Mouse (Mus musculus) forebrain, embryonic 11.5 days (tissue): ENCODE data around the gene D630003M21Rik. TPM values are rescaled to one million over a fixed set of nuclear protein-coding genes. Genes with fewer than 3 reads are reported as not detected.
A peak's percentile ranks its signal among the peaks of the same experiment; 100 is the strongest.

Experiments
- ATAC-seq: fragments of 200-750 bp; cut with Nextera tagmentation; replicated peaks from 2 replicates; pipeline ENCODE4 v1.8.0; 2017; ENCODE audit warnings: moderate TSS enrichment; ENCODE audit not compliant: low FRiP score
- DNase-seq: peaks from one replicate; pipeline ENCODE4 v3.0.0-alpha.2; 2017; ENCODE audit warnings: low spot score
- H3K27ac ChIP-seq: fragments of 300-500 bp; sonication (generic); 2 replicates; pipeline ENCODE4 v1.5.1; 2014; ENCODE audit warnings: low read depth, low read length
- H3K27me3 ChIP-seq: fragments of 300-500 bp; sonication (generic); 2 replicates; pipeline ENCODE4 v1.6.1; 2014; ENCODE audit warnings: mild to moderate bottlenecking, low read length, mixed read lengths; ENCODE audit not compliant: control insufficient read depth, insufficient read depth
- H3K36me3 ChIP-seq: fragments of 300-500 bp; sonication (generic); 2 replicates; pipeline ENCODE4 v1.6.1; 2014; ENCODE audit warnings: mild to moderate bottlenecking, low read length, moderate library complexity, mixed read lengths; ENCODE audit not compliant: control insufficient read depth, insufficient read depth
- H3K4me1 ChIP-seq: fragments of 300-500 bp; sonication (generic); replicated peaks from 2 replicates; pipeline ENCODE4 v1.6.1; 2014; ENCODE audit warnings: low read length, mixed read lengths; ENCODE audit not compliant: control insufficient read depth, insufficient read depth
- H3K4me2 ChIP-seq: fragments of 300-500 bp; sonication (generic); 2 replicates; pipeline ENCODE4 v1.6.1; 2014; ENCODE audit warnings: low read depth, mild to moderate bottlenecking, low read length, moderate library complexity, mixed read lengths; ENCODE audit not compliant: severe bottlenecking
- H3K4me3 ChIP-seq: fragments of 300-500 bp; sonication (generic); 2 replicates; pipeline ENCODE4 v1.5.1; 2014; ENCODE audit warnings: low read depth, low read length
- H3K9ac ChIP-seq: fragments of 300-500 bp; sonication (generic); 2 replicates; pipeline ENCODE4 v1.6.1; 2014; ENCODE audit warnings: low read length
- H3K9me3 ChIP-seq: fragments of 300-500 bp; sonication (generic); 2 replicates; pipeline ENCODE4 v1.6.1; 2016; ENCODE audit warnings: low read length, mixed read lengths; ENCODE audit not compliant: control insufficient read depth
- WGBS: fragments of 180-500 bp; shearing (Covaris S2); extraction: QIAGEN DNeasy Blood & Tissue Kit; methylation state at CpG from one replicate; pipeline ENCODE4 v1.1.7; 2014; 5-methylcytosine and 5-hydroxymethylcytosine counted together
- polyA plus RNA-seq: library from polyadenylated mRNA; unstranded; fragments of >200 nt; fragmentation: Nextera tagmentation; extraction: Ambion mirVana; gene quantifications from 2 replicates; pipeline ENCODE4 v1.2.1, GENCODE M21; 2014

Gene D630003M21Rik
- polyA plus RNA-seq, 1 experiment from 2014 or later, result 2.7 TPM

- ATAC-seq, result no peak
Observed at GRCm38 (mm10) chr2:158215283-158216117, 13.5 kb downstream of the D630003M21Rik start.

GRCm38 (mm10) chr2:158211764-158212471, 17.1 kb downstream of the D630003M21Rik start:
- 63% methylated on average over 4 of the region's 4 CpGs for WGBS
- Histone ChIP-seq H3K4me2 (no peak overlapping the region), H3K36me3 (no peaks in the 10 kb centered on the region), H3K4me3 (no peak overlapping the region), H3K9me3 (no peaks in the 10 kb centered on the region; the same call in 1 of the 2 replicates), H3K4me1 (no peaks in the 10 kb centered on the region; the same call in 1 of the 2 replicates), H3K27me3 (no peaks in the 10 kb centered on the region), H3K27ac (no peak overlapping the region), H3K9ac (no peak overlapping the region)
- ATAC-seq, result peak; percentile 43; the same call in 1 of the 2 replicates
- no peak for DNase-seq

More at GRCm38 (mm10) chr2:158215283-158216117, 13.5 kb downstream of the D630003M21Rik start:
- H3K27me3 ChIP-seq, result no peaks in the 10 kb centered on the region
- no peak overlapping the region for H3K9ac ChIP-seq
- H3K9me3 ChIP-seq, result no peaks in the 10 kb centered on the region
- H3K4me3 ChIP-seq, result no peak overlapping the region
- DNase-seq, result no peak
- 71% methylated on average over 9 of the region's 9 CpGs for WGBS
- H3K4me2 ChIP-seq, result no peak overlapping the region
- no peaks in the 10 kb centered on the region for H3K4me1 ChIP-seq
- no peaks in the 10 kb centered on the region for H3K36me3 ChIP-seq
- H3K27ac ChIP-seq, result no peak overlapping the region

- Histone ChIP-seq H3K27ac (no peak overlapping the region), H3K9me3 (no peaks in the 10 kb centered on the region; the same call in 1 of the 2 replicates), H3K9ac (0 out of 2 replicates have a peak overlapping the region, but pooled peaks have one; percentile 3), H3K4me3 (no peak overlapping the region), H3K27me3 (no peaks in the 10 kb centered on the region), H3K4me1 (no peaks in the 10 kb centered on the region; the same call in 1 of the 2 replicates), H3K4me2 (no peak overlapping the region; the same call in 1 of the 2 replicates), H3K36me3 (no peaks in the 10 kb centered on the region)
- 27% methylated on average over 10 of the region's 10 CpGs for WGBS
- ATAC-seq (no peak), DNase-seq (no peak)
Observed at GRCm38 (mm10) chr2:158210958-158211357, 18.1 kb downstream of the D630003M21Rik start.

DNA sequence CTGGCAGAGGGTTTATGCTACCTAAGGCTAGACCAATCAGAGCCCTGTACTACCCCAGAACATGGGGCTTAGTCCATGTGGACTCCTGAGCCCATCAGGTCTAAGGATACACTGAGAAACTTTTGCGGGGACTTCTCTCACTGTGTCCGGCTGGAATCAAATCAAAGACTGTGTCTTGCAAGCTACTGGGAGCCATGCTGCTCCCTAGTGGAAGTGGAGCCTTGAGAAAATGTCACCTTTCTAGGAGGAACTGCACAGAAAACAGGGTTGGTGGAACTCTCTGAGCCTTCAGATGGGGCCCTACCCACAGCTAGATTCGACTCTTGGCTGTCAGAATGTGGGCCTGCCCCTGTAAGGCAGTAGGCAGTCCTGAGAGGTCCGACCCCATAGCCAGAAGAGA, 18.5 kb downstream of the D630003M21Rik start:
- 46% methylated on average over 4 of the region's 4 CpGs for WGBS
- DNase-seq, result no peak
- H3K36me3 ChIP-seq, result no peaks in the 10 kb centered on the region
- H3K27ac ChIP-seq, result no peak overlapping the region
- no peaks in the 10 kb centered on the region; the same call in 1 of the 2 replicates for H3K9me3 ChIP-seq
- H3K4me1 ChIP-seq, result no peaks in the 10 kb centered on the region; the same call in 1 of the 2 replicates
- H3K27me3 ChIP-seq, result no peaks in the 10 kb centered on the region
- no peak overlapping the region for H3K4me2 ChIP-seq
- 0 out of 2 replicates have a peak overlapping the region, but pooled peaks have one; percentile 3 for H3K9ac ChIP-seq
- ATAC-seq, result no peak
- no peak overlapping the region for H3K4me3 ChIP-seq

GRCm38 (mm10) chr2:158209776-158210175, 19.2 kb downstream of the D630003M21Rik start:
- Histone ChIP-seq H3K4me3 (no peak overlapping the region), H3K9ac (no peak overlapping the region), H3K4me2 (no peak overlapping the region), H3K9me3 (no peaks in the 10 kb centered on the region; the same call in 1 of the 2 replicates), H3K36me3 (no peaks in the 10 kb centered on the region), H3K27ac (no peak overlapping the region), H3K4me1 (no peaks in the 10 kb centered on the region; the same call in 1 of the 2 replicates), H3K27me3 (no peaks in the 10 kb centered on the region)
- DNase-seq, result no peak
- no peak for ATAC-seq
- 63% methylated on average over 9 of the region's 9 CpGs for WGBS

DNA sequence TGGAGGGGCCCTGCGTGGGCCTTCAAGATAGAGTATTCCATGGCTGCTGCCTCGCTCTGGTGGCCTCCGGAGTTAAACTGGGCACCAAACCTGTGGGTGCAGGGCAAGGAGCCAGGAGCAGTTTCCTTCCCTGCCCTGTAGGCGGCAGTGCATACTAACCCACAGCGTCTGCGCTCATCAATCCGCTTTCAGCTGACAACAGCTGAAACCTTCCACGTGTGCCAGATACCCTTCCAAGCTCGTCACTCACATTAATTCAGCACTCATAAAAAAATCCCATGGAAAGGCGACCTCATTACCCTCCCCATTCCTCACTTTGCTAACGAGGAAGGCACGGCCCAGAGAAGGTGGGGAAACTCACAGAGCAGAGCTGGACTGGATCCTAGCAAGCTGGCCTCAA, 21.2 kb downstream of the D630003M21Rik start:
- Histone ChIP-seq H3K36me3 (no peaks in the 10 kb centered on the region), H3K27me3 (no peaks in the 10 kb centered on the region), H3K27ac (no peak overlapping the region), H3K4me3 (no peak overlapping the region), H3K4me2 (no peak overlapping the region), H3K9me3 (no peaks in the 10 kb centered on the region; the same call in 1 of the 2 replicates), H3K9ac (no peak overlapping the region), H3K4me1 (no peaks in the 10 kb centered on the region; the same call in 1 of the 2 replicates)
- peak; percentile 84 for DNase-seq
- 8% methylated on average over 12 of the region's 12 CpGs for WGBS
- no peak for ATAC-seq

GRCm38 (mm10) chr2:158204114-158204513, 24.9 kb downstream of the D630003M21Rik start:
- H3K9me3 ChIP-seq, result no peaks in the 10 kb centered on the region; the same call in 1 of the 2 replicates
- no peak overlapping the region for H3K4me3 ChIP-seq
- H3K4me1 ChIP-seq, result no peaks in the 10 kb centered on the region
- no peak overlapping the region for H3K27ac ChIP-seq
- 0 out of 2 replicates have a peak, but pooled peaks have one; percentile 51 for ATAC-seq
- peak; percentile 90 for DNase-seq
- 9% methylated on average over 7 of the region's 7 CpGs for WGBS
- H3K27me3 ChIP-seq, result no peaks in the 10 kb centered on the region
- H3K36me3 ChIP-seq, result no peaks in the 10 kb centered on the region; the same call in 1 of the 2 replicates
- H3K9ac ChIP-seq, result no peak overlapping the region
- no peak overlapping the region for H3K4me2 ChIP-seq

GRCm38 (mm10) chr2:158203686-158204085, 25.3 kb downstream of the D630003M21Rik start:
- ATAC-seq (no peak), DNase-seq (no peak)
- Histone ChIP-seq H3K4me3 (no peak overlapping the region), H3K27ac (no peak overlapping the region), H3K27me3 (no peaks in the 10 kb centered on the region), H3K4me1 (no peaks in the 10 kb centered on the region), H3K4me2 (no peak overlapping the region), H3K36me3 (no peaks in the 10 kb centered on the region; the same call in 1 of the 2 replicates), H3K9ac (no peak overlapping the region), H3K9me3 (no peaks in the 10 kb centered on the region; the same call in 1 of the 2 replicates)
- WGBS, result 86% methylated on average over 4 of the region's 4 CpGs
